Mouse (Mus musculus) limb, embryonic 15.5 days (tissue): ENCODE results near the gene Mab21l2. TPM values are rescaled to one million over a fixed set of nuclear protein-coding genes. Genes with fewer than 3 reads are reported as not detected.

Source experiments
- ATAC-seq: fragments of 200-750 bp; cut with Nextera tagmentation; 2 replicates; pipeline ENCODE4 v1.8.0; 2017; ENCODE audit warnings: low read depth, moderate TSS enrichment; ENCODE audit not compliant: insufficient number of reproducible peaks, low FRiP score, low TSS enrichment
- H3K27ac ChIP-seq: fragments of 300-500 bp; sonication (generic); 2 replicates; pipeline ENCODE4 v1.5.1; 2015; ENCODE audit warnings: moderate library complexity, mild to moderate bottlenecking, inconsistent platforms
- H3K27me3 ChIP-seq: fragments of 300-500 bp; sonication (generic); 2 replicates; pipeline ENCODE4 v1.6.1; 2015; ENCODE audit warnings: inconsistent platforms
- H3K36me3 ChIP-seq: fragments of 300-500 bp; sonication (generic); 2 replicates; pipeline ENCODE4 v1.6.1; 2015; ENCODE audit warnings: inconsistent platforms
- H3K4me1 ChIP-seq: fragments of 300-500 bp; sonication (generic); 2 replicates; pipeline ENCODE4 v1.6.1; 2015; ENCODE audit warnings: inconsistent platforms
- H3K4me2 ChIP-seq: fragments of 300-500 bp; sonication (generic); 2 replicates; pipeline ENCODE4 v1.6.1; 2015; ENCODE audit warnings: mild to moderate bottlenecking, inconsistent platforms
- H3K4me3 ChIP-seq: fragments of 300-500 bp; sonication (generic); 2 replicates; pipeline ENCODE4 v1.5.1; 2015; ENCODE audit warnings: mild to moderate bottlenecking, inconsistent platforms
- H3K9ac ChIP-seq: fragments of 300-500 bp; sonication (generic); 2 replicates; pipeline ENCODE4 v1.6.1; 2015; ENCODE audit warnings: inconsistent platforms
- H3K9me3 ChIP-seq: fragments of 300-500 bp; sonication (generic); 2 replicates; pipeline ENCODE4 v1.6.1; 2016; ENCODE audit warnings: inconsistent platforms
- WGBS: fragments of 180-500 bp; shearing (Covaris S2); methylation state at CpG from one replicate; pipeline ENCODE4 v1.1.7; 2015; 5-methylcytosine and 5-hydroxymethylcytosine counted together
- polyA plus RNA-seq: library from polyadenylated mRNA; unstranded; fragments of >200 nt; fragmentation: Nextera tagmentation; extraction: Ambion mirVana; gene quantifications from 2 replicates; pipeline ENCODE4 v1.2.1, GENCODE M21; 2015

Mab21l2 gene
- polyA plus RNA-seq, 1 experiment from 2014 or later: 22.9 TPM

DNA sequence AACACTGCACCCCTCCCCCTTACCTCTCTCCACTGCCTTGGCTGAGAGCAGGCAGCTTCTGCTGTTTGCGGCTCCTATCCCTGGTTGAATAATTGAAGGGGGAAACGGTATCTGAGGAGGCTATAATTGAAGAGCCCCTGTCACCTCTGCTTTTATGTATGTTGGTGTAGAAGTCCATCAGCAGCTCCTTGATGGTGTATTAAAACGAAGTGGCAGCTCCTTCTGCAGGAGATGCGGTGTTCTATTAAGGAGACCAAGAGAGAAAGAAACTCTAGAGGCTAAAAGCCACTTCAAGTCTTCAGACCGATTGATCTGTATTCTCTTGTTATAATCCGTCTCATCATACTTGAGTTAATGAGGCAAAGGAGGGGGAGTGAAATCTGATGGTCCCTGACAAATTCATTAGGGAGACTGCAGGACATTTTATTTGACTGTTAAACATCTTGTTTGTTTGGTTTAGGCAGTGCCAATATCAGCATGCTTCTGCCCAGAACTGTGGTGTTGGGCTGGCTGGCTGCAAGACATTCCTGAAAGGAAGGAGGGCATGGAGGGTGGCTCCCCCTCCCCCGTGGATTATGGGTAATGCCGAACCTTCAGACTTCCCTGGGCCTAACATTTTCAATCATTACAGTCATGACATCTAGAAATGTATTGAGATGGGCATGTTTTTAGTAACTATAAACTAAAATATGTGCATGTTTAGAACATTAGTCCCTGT is 2.7 kb upstream of the Mab21l2 start:
- no peak for ATAC-seq
- Histone ChIP-seq H3K36me3 (no peaks in the 10 kb centered on the region), H3K4me1 (peaks cover 21% of the 10 kb centered on the region), H3K4me3 (no peak overlapping the region), H3K4me2 (peak overlapping the region; percentile 40), H3K27ac (peak overlapping the region; percentile 72; the same call in 1 of the 2 replicates), H3K9ac (no peak overlapping the region), H3K9me3 (no peaks in the 10 kb centered on the region), H3K27me3 (0 out of 2 replicates have a peak, but pooled peaks cover 14% of the 10 kb centered on the region)
- 29% methylated on average over 8 of the region's 8 CpGs for WGBS

DNA sequence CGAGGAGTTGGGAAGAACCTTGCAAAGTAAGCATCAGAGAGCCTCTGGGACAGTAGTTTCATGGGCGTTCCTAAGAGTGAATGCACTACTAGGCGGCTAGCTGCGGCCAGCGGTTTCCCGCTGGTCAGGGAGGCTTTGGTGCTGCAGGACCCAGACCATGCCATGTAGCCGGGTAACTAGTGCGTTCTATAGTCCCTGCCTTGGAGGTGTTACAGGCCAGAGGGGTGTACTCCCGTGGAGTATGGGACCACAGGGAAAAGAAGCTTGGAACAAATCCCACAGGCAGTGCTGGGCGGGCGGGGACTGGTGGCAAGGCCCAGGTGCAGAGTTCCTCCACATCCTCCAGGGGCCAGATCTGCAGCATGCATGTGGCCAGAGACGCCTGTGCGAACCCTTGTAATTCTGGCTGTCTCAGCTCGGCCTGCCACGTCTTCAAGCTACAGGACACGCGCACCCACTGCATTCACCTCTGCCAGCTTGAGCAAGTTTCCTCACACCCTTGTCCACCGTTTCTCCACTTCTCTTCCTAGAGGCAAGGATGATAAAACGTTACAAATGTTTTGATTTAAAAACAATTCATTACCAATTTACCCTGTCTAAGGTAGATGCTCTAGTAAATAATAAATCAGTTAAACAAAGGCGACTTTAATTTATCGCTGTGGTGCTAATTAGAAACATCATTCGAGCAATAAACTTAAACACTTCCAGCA is 2.0 kb upstream of the Mab21l2 start:
- Histone ChIP-seq H3K4me2 (peak overlapping the region; percentile 40), H3K27ac (peak overlapping the region; percentile 72), H3K36me3 (no peaks in the 10 kb centered on the region), H3K27me3 (0 out of 2 replicates have a peak, but pooled peaks cover 14% of the 10 kb centered on the region), H3K4me1 (peaks cover 21% of the 10 kb centered on the region), H3K9ac (0 out of 2 replicates have a peak overlapping the region, but pooled peaks have one; percentile 17), H3K9me3 (no peaks in the 10 kb centered on the region), H3K4me3 (peak overlapping the region; percentile 27)
- 12% methylated on average over 22 of the region's 22 CpGs for WGBS
- ATAC-seq: peak; percentile 63; the same call in 1 of the 2 replicates

DNA sequence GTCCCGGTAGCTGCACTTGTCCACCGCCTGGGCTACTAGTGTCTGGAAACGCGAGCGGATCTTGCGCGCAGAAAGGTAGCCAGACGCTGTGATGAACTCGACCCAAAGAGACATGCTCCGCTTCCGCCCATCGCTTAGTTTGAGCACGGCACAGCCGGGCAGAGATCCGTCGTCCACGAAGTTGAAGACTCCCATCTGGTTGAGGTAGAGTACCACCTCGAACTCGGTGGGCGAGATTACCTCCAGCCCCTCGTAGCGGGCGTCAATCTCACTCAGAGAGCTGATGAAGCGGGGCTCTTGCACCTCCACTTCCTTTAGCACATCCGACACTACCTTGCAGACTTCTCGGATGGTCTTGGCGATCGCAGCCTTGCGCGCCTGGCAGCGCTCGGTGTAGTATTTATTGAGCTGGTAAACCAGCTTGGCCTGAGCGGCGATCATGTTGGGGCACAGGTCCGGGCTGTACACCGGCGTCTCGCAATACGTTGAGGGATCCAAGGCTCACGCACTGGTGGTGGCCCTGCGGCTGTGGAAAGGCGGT is 1.1 kb downstream of the Mab21l2 start:
- H3K36me3 ChIP-seq: no peaks in the 10 kb centered on the region
- peak overlapping the region; percentile 82 for H3K4me2 ChIP-seq
- H3K9me3 ChIP-seq: no peaks in the 10 kb centered on the region
- under 1% methylated on average over 42 of the region's 42 CpGs for WGBS
- H3K4me1 ChIP-seq: peaks cover 21% of the 10 kb centered on the region
- H3K4me3 ChIP-seq: peak overlapping the region; percentile 52
- H3K27ac ChIP-seq: peak overlapping the region; percentile 89
- no peak for ATAC-seq
- H3K27me3 ChIP-seq: peaks cover 17% of the 10 kb centered on the region; the same call in 1 of the 2 replicates
- H3K9ac ChIP-seq: peak overlapping the region; percentile 61

DNA sequence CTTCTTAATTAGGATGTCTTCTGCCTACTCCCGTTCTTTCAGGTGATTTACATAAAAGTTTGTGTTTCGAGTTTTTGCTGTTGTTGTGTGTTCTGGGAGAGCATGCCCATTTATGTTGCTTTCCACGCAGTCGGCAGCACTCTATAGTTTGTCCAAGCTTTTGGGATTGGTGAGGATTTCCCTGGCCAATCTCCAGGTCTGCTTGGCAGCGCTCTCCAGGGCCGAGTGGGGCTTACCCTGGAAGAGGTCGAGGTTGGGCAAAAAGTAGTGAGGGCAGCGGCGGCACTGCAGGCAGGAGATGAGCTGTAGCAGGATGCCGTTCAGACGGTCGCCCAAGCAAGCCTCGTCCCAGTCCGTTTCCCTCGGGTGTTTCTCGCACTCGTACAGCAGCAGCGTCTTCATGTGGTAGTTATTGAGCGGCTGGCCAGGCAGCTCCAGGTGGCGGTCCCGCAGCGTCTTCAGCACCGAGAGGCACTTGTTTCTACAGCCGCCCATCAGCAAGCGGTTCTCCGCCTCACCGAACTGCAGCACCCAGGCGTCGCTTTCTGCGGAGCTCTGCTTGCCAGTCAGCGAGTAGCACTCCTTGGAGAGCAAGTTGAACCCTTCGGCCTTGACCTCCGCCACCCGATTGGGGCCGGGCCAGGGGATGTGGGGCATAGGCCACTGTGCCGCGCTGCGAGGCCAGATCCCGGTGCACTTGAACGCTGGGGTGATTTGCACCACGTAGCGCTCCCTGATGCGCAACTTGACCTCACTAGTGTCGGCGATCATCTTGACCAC is 1.8 kb downstream of the Mab21l2 start:
- peak overlapping the region; percentile 89 for H3K27ac ChIP-seq
- H3K4me2 ChIP-seq: peak overlapping the region; percentile 82
- peak overlapping the region; percentile 61 for H3K9ac ChIP-seq
- H3K4me3 ChIP-seq: peak overlapping the region; percentile 52
- no peaks in the 10 kb centered on the region for H3K9me3 ChIP-seq
- H3K36me3 ChIP-seq: no peaks in the 10 kb centered on the region
- H3K4me1 ChIP-seq: peaks cover 21% of the 10 kb centered on the region
- under 1% methylated on average over 45 of the region's 45 CpGs for WGBS
- peaks cover 17% of the 10 kb centered on the region; the same call in 1 of the 2 replicates for H3K27me3 ChIP-seq
- no peak for ATAC-seq

DNA sequence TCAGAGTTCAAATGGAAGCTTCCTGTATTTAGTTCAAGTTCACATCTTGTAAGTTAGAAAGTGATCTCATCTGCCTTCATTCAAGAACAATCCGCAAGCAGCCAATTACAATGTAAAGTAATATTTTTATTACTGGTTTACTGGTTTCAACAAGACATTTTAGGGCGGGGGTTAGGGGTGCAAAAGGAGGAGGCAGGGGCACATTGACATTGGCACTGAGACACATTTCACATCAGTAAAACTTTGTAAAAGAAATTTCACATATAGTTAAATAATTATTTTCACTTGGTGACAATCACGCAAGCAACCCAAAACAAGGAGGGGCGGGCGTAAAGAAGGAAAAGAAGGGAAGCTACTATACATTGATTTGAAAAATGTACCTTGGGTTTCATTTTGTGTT is 2.5 kb downstream of the Mab21l2 start:
- WGBS: 11% methylated on average over 5 of the region's 5 CpGs
- Histone ChIP-seq H3K4me3 (peak overlapping the region; percentile 52), H3K9me3 (no peaks in the 10 kb centered on the region), H3K27me3 (peaks cover 20% of the 10 kb centered on the region), H3K9ac (peak overlapping the region; percentile 61), H3K27ac (peak overlapping the region; percentile 89), H3K36me3 (no peaks in the 10 kb centered on the region), H3K4me1 (peaks cover 21% of the 10 kb centered on the region), H3K4me2 (peak overlapping the region; percentile 82)
- no peak for ATAC-seq

DNA sequence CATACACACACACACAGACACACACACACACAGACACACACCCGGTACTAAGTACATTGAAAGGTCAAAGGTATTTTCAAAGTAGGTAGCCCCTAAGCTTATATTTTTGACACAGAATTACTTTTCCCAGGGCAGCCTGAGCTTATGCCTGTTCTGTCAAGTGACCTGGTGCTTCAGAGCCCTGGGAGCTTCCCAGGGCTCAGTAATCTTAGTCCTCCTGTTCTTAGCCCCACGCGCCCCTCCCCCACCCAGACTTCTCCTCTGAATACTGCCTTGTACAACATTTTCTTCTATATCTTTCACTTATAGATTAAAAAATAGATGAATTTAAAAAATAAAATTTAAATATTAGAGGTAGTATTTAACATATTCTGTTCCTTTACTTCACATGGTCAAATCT is 3.6 kb downstream of the Mab21l2 start:
- H3K4me1 ChIP-seq: peaks cover 14% of the 10 kb centered on the region
- H3K4me2 ChIP-seq: peak overlapping the region; percentile 12; the same call in 1 of the 2 replicates
- no peak overlapping the region for H3K9ac ChIP-seq
- peaks cover 13% of the 10 kb centered on the region for H3K27me3 ChIP-seq
- 32% methylated on average over 3 of the region's 3 CpGs for WGBS
- H3K4me3 ChIP-seq: peak overlapping the region; percentile 31
- ATAC-seq: no peak
- H3K36me3 ChIP-seq: no peaks in the 10 kb centered on the region
- 0 out of 2 replicates have a peak overlapping the region, but pooled peaks have one; percentile 43 for H3K27ac ChIP-seq
- no peaks in the 10 kb centered on the region for H3K9me3 ChIP-seq

DNA sequence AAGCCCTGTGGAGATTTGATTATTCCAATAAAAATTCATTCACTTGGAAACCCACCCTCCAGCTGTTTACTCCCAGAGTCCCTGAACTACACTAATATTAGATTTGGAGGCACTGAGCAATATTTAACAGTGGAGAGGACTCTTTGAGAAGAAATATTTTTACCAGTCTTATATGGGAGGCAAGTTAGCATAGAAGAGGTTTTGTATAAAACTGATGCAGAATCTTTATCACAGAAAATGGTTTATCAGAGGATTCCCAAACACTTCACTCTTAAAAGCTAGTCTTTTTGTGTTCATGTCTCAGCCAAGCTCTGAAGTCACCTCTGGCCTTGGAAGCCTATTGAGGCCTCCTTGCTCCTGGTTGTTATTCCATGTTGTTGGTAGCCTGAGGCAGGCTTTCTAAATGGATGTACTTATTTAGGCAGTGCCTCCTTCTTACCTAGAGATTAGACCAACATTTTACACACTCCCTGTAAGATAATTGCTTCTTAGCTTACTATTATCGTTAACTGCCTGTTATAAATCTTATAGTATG is 6.5 kb downstream of the Mab21l2 start:
- peaks cover 19% of the 10 kb centered on the region for H3K4me1 ChIP-seq
- ATAC-seq: no peak
- H3K9me3 ChIP-seq: no peaks in the 10 kb centered on the region
- H3K9ac ChIP-seq: no peak overlapping the region
- H3K4me2 ChIP-seq: 0 out of 2 replicates have a peak overlapping the region, but pooled peaks have one; percentile 3
- H3K4me3 ChIP-seq: peak overlapping the region; percentile 2; the same call in 1 of the 2 replicates
- no peak overlapping the region for H3K27ac ChIP-seq
- H3K36me3 ChIP-seq: no peaks in the 10 kb centered on the region
- 42% methylated on average over 1 of the region's 1 CpGs for WGBS
- peaks cover 7% of the 10 kb centered on the region for H3K27me3 ChIP-seq

DNA sequence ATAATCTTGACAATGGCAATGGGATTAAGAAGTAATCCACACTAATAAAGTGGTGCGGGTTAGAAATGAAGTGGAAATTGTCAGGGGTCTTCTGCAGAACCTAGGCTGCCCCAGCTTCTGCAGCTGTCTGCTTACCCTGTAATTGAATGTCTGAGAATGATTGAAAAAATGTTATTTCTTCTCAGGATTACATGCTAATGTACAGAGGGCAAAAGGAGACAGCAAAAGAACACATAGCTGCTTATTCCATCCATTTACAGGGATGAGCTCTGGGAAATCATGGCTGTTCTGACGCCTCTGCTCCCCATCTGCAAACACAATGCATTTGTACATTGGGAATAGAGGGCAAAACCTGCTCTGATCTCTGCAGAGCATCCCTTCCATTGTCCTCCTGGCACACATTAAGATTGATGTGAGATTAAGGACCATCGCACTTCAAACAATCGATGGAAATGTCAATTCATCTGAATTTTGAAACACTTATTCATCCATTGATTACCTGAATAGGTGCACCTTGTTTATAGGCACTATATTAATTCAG is 7.3 kb downstream of the Mab21l2 start:
- H3K4me1 ChIP-seq: peaks cover 13% of the 10 kb centered on the region
- H3K27ac ChIP-seq: no peak overlapping the region
- H3K4me3 ChIP-seq: no peak overlapping the region
- peaks cover 7% of the 10 kb centered on the region for H3K27me3 ChIP-seq
- no peak overlapping the region for H3K9ac ChIP-seq
- no peaks in the 10 kb centered on the region for H3K36me3 ChIP-seq
- WGBS: 70% methylated on average over 4 of the region's 4 CpGs
- H3K9me3 ChIP-seq: no peaks in the 10 kb centered on the region
- H3K4me2 ChIP-seq: no peak overlapping the region
- ATAC-seq: no peak

DNA sequence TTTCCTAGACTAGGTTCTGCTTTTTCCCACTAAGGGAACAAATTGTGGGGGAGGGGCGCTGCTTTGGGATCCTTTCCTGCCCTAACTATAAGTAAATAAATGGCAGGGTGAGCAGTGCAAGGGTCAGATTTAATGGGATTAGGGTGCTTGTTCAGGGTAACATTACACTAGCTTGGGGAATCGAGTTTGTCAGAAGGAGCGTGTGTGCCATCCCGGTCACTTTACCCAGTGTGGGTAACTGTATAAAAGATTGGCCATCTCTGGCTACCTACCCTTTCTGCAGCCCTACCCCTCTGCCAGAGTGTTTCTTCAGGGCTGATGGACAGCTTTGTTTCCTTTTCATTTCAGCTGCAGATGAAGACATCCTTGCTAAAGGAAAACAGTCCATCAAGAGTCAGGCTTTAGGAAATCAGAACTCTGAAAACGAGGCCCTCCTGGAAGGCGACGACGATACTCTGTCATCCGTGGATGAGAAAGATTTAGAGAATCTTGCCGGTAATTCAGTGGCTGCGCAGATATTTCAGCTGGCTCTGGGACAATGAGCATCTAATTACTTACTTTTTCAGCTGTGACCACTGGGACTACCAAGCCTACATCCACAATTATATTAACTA is 8.8 kb downstream of the Mab21l2 start:
- no peak overlapping the region for H3K9ac ChIP-seq
- no peaks in the 10 kb centered on the region for H3K9me3 ChIP-seq
- peaks cover 13% of the 10 kb centered on the region for H3K4me1 ChIP-seq
- H3K4me2 ChIP-seq: 0 out of 2 replicates have a peak overlapping the region, but pooled peaks have one; percentile 20
- ATAC-seq: no peak
- H3K36me3 ChIP-seq: no peaks in the 10 kb centered on the region
- peaks cover 5% of the 10 kb centered on the region for H3K27me3 ChIP-seq
- 49% methylated on average over 11 of the region's 11 CpGs for WGBS
- no peak overlapping the region for H3K4me3 ChIP-seq
- H3K27ac ChIP-seq: 0 out of 2 replicates have a peak overlapping the region, but pooled peaks have one; percentile 27

DNA sequence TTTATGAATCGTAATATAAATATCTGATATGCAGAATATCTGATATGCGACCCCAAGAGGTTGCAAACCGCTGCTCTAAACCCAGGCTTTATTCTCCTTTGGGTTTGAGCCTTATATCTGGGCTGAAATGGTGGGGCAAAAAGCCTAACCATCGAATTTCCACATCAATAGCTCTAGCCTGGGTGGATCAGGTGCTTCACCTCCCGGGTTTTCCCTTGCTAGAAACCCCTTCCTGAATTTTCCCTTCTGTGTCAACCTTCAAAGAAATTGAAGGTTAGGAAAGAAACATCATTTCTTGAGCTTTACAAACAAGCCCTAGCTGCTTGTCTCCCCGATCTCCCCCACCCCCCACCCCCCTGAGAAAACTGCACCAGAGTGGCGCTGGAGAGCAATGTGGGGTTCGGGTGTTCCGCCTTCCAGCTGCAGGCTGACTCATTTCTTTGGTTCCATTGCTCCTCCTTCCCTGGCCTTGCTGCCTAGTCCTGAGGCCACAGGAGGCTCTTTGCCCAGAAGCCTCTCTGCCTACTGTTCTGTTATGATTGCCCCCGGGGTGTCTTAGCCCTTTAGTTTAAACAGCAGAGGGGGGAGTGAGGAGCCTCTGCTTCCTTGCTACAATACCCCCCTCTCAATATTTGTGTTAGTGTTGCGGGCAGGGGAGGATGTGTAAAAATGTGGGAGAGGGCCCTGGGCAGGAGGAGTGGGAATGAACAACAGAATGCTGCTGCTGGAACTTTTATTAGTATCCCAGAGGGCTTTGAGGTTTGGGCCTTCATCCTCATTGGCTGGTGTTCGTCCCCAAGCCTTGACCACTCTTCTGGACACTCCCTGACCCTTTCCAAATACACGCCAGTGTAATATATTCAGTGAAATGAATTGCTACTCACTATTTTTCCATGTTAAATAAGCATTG is 9.5 kb downstream of the Mab21l2 start:
- peak overlapping the region; percentile 48; the same call in 1 of the 2 replicates for H3K27ac ChIP-seq
- peak; percentile 69; the same call in 1 of the 2 replicates for ATAC-seq
- H3K9me3 ChIP-seq: no peaks in the 10 kb centered on the region
- H3K27me3 ChIP-seq: peaks cover 4% of the 10 kb centered on the region; the same call in 1 of the 2 replicates
- no peak overlapping the region for H3K9ac ChIP-seq
- peaks cover 13% of the 10 kb centered on the region for H3K4me1 ChIP-seq
- H3K4me3 ChIP-seq: no peak overlapping the region
- 29% methylated on average over 13 of the region's 13 CpGs for WGBS
- no peaks in the 10 kb centered on the region for H3K36me3 ChIP-seq
- H3K4me2 ChIP-seq: peak overlapping the region; percentile 20; the same call in 1 of the 2 replicates
